Mouse (Mus musculus) retina, postnatal 1 day (tissue): ENCODE data around the gene Ric8a.
A peak's percentile ranks its signal among the peaks of the same experiment; 100 is the strongest.

ENCODE experiments used
- DNase-seq: peaks from one replicate; pipeline ENCODE4 v3.0.0-alpha.2; 2012

Ric8a gene

DNA sequence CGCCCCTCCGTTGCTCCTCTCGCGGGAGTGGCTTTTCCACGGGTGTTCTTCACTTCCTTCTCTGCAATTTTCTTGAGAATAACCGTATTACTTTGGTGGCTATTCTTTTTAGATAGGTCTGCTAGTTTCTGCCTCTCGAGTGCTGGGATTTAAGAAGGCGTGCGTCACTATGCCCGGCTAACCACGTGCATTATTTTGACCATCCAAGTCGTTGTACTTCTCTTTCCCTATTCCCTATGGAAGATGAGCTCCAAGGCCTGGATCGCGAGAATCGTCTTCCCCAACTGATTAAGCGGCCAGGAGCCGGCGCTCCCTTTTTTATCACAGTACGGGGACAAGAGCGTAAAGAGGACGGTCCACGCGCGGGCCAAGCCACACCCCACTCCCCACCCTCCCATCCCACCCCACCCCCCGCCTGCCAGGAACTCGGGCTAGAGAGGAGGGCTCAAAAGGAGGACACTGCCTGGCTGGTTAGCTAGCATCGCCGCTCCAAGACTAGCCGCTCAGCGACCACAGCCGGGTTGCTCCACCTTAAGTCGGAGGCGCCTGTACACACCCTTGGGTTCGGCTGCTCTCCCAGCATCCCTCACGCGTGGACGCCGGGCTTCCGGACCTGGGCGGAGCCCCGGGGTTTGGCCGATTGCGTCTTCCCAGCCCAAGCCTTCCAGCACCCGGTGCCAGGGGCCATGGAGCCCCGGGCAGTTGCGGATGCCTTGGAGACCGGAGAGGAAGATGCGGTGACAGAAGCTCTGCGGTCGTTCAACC, at the start of gene Ric8a:
Gene Ric8a, plus strand, starts transcription at position 173 of the 765 bp plus-strand sequence.
- DNase-seq = peak; percentile 86

DNA sequence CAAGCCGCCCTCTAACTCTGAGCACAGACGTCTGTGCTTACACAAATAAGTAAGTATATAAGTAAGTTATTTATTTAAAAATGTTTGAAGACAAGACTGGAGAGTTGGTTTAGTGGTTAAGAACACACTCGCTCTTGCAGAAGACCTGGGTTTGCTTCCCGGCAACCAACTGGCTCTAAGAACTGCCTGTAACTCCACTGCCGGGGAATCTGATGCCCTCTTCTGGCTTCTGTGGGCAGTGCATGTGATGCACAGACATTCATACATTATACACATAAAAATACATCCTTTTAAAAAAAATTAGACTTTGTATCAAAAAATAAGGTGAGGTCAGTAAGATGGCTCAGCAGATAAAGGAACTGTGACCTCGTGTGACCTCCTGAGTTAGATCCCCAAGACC, 46.3 kb upstream of the Ric8a start:
- no peak for DNase-seq

DNA sequence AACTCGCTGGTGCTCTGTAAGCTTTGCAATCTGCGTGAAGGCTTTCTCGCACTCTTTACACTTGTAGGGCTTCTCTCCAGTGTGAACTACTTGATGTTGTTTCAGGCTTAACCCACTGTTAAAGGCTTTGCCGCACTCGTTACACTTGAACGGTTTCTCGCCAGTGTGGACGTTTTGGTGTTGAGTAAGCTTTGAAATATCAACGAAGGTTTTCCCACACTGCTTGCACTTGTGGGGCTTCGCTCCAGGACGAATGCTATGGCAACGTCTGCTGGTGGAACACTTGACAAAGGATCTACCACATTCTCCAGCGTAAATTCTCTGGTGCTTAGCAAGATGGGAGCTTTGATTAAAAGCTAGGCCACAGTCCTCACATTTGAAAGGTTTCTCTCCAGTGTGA, 45.0 kb upstream of the Ric8a start:
- no peak for DNase-seq

DNA sequence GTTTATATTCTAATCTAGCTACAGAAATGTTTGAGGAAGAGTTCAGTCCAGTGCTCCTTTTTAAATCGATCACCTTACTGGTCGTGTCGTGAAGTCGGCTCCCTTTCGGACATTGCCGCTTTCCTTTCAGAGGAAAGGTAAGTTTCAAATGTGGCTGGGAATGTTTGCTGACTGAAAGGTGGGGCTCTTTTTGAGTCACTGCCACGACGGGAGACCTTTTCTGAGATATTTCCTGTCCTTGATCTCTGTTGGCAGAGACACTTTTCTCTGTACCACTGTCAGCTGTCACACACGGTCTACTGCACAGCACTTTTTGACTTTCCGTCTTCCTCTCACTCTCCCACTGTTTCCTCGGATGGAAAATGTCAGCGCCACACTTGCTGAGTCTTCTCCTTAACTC, 43.9 kb upstream of the Ric8a start:
- DNase-seq = no peak

DNA sequence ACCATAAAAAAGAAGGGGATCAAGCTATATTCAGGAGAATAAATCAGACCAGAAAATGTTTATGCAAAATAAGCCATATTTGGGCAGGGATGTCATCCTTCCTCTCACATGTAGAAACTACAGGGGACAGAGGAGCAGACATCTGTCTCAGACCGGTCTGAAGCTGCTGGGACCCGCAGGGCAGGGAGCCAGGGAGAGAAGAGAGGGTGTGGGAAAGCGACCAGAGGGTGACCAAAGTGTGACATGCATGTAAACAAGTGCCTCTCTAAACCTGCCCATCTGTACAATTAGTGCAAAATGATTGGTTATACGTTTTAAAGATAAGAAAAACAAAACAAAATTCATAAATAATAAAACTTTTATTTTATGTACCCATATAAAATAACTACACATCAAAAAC, 36.6 kb upstream of the Ric8a start:
- peak; percentile 20 for DNase-seq

DNA sequence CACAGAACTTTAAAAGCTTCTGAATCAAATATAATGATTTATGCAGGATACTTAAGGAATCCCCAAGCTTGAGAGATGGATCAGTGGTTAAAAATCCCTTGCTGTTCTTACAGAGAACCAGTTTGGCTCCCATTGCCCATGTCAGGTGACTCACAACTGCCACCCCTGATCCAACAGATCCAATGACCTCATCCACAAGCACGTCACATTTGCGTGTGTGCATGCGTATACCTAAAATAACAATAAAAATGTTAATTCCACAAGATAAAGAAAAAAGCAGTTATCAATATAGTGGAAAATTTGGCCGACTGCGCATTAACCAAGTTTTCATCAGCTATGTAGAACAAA, 35.5 kb upstream of the Ric8a start:
- DNase-seq = no peak

DNA sequence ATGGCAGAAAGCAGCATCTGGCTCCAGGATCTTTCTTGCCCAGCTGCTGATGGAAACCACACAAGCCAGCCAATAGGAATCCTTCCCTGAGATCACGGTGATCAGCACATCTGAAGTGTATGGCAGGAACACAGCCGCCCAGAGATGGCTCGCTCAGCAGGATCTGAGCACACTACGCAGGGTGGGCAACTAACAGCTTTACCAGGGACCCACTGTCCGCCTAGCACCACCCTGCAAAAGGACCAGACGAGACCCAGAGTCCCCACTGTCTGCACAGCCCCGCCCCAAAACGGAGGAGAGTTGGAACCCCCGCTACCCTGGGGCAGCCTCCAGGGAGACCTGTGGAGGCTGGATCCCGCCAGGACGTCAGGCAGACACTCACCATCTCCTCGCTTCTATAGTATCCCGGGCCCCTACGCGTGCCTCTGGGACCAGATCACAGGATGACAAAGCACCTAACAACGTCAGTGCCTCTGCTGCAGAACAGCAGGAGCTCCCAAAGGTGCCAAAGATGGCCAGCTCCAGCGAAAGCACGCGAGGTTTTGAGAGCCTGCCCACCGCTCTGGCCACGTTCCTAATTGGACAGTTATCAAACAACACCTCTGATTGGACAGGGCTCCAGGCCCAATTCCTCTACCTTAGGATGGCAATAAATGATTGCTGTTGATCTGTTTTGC, 35.0 kb upstream of the Ric8a start, which contains the start of gene Zfp941:
Gene Zfp941, minus strand, starts transcription at position 526 of the 677 bp plus-strand sequence.
- DNase-seq = peak; percentile 80

DNA sequence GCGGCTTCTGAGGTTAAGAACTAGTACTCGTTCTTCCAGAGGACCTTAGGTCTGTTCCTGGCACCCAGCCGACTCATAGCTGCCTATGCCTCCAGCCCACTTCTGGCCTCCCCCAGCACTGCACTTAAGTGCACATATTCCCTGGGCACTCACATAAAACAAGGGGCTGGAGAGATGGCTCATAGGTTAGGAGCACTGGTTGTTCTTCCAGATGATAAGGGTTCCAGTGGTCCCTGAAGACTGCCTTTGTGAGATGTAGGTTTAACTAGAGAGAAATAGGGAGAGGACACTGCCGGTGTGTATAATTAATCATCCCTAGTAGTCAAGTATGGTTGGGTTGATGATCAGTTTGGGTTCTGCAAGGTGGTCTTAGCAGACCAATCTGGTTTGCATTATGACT, 34.0 kb upstream of the Ric8a start:
- no peak for DNase-seq

DNA sequence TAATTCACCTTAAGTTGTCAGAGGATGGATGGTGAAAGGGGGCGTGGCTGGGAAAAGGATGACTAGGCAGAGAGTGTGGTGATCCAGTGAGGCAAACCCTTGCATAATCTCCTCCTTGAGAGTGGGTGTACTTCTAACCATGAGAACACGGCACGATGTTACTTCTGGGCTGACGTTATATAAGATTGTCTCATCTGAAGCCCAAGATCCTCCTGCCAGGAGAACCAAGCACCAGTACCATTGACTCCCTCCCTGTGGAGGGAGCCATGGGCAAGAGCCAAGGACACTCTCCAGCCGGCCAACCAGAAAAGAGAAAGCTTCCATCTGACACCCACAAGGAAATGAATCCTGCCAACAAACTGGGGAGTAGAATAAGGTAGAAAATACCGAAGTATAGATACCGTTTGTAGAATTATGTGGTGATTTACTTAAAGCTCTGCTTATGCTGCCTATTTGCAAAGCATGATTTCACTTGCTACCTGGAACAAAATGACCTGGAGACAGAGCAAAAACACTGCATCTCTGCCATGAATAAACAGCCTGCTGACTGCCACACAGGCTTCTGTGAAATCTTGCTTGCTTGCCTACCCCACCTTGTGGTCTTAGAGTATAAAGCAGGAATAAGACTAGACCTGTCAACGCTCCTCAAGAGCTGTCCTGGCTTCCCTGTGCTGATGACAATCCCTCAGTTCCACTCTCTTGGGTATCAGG, 28.4 kb upstream of the Ric8a start:
- DNase-seq = peak; percentile 51

DNA sequence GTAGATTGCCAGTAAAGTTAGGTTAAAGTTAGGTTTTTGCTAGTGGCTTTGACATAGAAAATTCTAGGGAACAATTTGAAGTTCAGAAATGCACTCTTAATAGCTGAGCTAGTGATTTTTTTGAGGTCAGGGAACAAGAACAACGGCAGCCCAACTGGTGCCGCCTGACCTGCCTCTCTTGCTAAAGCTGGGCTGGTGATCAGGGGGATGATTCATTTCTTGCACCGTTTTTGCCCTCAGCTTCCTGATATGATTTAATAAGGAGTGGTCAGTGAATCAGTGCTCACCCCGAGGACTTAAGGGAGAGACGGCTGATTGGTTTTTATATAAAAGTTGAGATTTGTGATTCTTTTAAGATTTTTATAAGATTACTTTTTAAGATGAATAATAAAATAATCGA, 25.3 kb upstream of the Ric8a start:
- DNase-seq = no peak

DNA sequence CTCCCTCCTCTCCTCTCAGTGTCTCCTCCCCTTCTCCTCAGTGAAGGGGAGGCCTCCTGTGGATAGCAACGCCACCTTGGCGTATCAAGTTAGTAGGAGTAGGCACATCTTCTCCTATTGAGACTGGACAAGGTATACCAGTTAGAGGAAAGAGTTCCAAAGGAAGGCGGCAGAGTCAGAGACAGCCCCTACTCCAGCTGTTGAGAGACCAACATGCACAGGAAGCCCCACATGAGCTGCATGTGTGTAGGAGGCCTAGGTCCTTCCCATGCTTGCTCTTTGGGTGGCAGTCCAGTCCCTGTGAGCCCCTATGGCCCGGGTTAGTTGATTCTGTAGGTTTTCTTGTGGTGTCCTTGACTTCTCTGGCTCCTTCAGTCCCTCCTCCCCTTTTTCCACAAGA, 23.4 kb upstream of the Ric8a start:
- DNase-seq = no peak

DNA sequence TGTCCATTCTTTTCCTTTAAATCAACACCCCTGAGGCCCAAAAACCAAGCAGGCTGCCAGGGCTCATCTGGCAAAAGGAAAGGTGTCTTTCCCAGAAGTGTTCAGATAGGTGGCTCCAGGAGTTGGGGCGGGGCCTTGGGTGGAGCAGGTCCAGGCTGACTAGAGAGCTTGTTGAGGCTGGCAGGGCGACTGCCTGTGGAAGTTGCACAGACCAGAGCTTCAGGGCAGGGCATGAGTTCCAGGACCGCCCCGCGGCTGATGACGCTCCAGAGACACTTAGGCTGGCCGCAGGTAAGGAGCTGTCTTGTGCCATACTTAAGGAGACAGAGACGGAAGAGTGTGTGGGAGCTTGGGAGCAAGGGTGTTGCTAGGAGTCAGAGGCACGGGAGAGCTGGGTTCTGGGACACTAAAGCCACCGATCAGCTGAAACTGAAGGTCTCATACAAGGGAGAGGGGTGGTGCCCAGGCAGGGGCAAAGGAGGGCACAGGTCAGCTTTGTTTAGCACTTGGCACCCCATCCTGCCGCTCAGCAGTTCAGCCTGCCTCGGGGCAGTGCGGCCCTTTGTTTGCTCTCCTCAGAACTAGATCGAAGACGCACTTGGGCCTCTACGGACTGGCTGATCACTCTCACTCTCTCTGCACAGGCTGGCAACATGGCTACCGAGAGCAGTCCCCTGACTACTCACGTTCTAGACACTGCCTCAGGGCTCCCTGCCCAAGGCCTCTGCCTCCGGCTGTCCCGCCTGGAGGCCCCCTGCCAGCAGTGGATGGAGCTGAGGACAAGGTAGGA, 21.6 kb upstream of the Ric8a start, which contains the start of gene Urah:
Gene Urah, plus strand, starts transcription at position 51 of the 790 bp plus-strand sequence.
- DNase-seq = no peak

DNA sequence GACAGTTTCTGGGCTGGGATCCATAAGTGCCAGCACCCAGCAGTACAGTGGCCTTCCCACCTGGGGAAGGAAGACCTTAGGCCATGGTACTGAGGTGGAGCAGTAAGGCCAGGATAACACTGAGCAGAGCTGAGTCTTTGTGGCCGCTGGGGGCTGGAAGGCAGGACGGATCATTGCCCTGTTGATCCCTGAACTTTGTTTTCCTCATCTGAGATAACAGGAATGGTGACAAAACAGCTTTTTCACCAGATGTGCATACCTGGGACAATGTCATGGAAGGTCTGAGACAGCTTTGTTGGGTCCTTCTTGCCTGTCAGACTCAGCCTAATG, 21.0 kb upstream of the Ric8a start:
- no peak for DNase-seq

DNA sequence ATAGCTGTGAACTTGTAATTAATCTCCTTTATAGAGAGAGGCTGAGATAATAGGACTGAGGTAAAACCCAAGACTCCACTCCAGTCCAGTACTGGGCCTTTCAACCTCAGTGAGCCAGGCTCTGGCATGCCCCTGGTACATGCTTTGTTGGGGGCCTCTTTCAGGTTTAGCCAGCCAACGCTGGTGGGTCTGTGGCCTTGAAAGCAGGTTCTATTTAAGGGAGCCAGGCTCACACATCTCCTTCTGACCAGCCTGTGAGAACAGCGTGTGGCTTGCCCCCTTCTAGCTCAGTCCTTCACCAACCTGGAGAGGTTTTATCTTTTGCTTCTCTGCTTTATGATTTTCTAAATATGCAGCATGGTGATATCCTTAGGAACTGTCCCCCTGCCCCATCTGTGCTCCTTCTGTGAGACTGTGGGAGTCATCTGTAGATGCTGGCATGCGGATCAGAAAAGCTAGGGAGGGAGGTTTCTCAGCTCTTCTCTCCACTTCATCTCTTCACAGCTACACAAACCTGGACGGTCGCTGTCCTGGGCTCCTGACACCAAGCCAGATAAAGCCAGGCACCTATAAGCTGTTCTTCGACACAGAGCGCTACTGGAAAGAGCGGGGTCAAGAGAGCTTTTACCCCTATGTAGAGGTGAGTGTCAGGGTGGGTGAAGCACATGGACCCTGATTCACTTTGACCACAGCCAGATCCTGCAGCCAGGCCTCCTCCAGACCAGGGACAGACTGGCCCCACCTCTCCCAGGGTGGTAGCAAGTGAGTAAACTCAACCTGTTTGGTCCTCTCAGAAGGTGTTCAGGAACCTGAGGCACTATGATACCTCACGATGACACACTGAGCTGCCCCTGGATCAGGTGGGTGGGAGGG, 20.3 kb upstream of the Ric8a start:
- DNase-seq = no peak

DNA sequence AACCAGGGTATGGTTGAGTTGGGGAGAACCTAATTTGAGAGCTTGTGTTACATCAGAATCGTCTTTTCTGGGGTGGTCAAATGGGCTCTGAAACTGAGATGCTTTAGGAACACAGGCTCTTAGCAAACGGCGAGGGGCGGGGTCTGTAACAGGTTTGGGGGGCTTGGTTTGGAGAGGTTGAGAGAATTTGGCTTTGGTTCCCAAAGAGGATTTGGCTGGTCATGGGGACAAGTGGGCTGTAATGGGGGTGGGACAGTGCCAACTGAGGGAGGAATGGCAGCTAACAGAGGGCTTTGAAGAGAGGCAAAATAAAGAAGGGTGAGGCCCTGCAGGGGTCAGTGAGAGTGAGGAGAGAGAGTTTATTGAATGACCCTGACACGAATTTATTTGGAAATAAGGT, 17.2 kb upstream of the Ric8a start:
- no peak for DNase-seq

DNA sequence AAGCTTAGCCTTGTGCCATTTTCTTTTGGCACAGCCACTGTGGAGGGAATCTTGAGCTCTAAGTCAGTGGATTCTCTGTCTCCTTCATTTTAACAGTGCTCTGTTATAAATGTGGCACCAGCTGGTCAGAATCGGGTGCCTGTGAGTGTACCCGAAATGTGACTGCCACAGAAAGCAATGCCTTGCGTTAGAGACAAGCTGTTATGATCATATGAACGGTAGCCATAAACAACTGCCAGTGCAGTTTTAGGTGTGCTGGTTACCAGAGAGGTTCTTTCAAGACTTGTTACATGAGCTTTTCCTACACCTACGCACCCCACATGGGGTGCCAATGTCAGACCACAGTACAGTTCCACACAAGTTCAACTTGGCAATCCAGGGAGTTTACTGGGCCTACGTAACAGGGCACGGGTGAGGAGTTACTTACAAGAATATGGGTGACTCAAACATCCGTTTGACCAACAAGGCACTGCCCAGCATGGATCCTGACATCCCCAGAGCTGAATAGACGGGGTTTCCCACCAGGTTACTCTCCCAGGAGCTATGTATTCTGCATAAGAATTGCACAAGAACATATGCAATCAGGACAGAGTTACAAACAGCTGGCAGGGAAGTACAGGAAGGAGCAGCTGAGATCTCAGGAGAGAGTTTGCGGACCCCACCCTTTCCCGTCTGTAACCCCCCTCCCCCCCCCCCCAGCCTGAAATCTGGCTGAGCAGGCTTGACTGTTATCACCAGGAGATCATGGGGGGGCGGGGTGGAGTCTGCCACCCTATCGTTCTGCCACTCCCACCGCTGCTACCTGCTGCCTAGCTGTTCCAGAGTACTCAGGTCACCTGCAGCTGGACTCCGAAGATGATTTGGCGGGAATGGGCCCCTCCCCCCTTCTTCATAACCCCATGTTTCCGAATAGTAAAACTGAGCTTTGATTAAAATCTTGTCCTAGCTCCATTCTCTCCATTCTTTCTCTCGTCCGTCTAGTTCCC, 15.7 kb upstream of the Ric8a start:
- no peak for DNase-seq

DNA sequence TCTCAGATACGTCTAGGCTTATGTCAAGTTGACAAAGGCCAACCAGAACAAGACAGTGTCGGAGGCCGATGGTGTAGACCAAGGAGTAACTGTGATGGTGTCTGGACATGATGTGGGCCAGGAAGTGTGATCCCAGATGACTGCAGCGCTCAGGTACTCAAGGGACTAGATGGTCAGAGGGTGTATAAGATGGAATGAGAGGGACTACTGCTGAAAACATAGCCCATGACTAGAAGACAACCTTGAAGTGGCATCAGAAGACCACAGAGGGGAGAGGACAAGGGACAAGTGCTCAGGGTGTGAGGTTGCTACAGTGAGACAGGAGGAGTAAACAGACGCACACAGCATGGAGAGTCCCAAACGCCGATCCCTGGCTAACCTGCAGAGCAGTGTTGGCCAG, 13.0 kb upstream of the Ric8a start:
- DNase-seq = no peak

DNA sequence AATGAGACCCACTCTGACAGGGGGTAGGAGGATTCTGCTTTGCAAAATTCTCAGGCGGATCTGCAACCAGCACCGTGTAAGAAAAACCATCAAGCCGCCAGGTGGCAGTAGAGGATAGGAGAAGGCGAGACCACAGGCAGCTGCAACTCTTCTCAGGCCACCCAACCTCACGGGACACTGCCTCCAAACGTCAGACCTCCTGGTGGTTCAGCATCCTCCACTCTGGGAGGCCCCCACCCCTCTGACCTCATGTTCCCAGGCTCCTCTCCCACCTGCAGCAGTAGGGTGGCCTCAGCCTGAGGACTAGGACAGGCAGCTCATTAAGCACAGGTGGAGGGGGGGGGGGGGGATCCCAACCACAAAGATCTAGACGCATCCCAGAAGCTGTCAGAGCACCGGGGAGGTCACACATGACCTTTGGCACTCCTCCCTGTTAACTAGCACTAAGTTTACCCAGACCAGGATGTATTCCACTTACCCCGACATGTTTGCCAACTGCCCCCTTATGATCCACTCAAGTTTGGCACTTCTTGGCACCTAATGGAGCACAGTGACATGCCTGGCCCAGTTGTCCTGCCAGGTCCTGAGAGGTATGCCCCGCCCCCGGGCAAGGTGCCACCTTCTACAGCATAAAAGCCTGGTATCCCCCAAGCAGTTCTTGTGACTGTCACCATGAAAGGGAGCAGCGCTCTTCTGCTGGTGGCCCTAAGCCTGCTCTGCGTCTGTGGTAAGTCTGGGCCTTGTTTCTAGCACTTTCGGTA, 11.7 kb upstream of the Ric8a start, which contains the start of gene Scgb1c1:
Gene Scgb1c1, plus strand, starts transcription at position 643 of the 761 bp plus-strand sequence.
- DNase-seq = peak; percentile 91

DNA sequence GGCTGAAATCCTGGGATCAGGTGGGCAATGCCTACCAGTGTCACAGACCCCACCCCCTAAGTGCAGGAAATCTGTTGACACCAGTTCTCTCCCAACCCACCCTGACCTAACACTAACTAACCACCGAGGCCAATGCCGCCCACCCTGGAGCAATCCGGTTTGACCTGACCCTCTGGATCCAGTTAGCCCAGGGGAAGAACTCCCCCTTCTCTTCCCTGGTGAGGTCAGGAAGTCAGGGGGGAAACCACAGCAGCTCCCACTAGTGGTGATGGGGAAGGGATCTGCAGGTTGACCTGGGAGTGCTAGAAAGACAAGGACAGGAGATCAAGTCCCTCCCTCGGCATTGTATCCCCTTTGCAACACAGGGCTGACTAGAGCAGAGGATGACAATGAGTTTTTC, 11.1 kb upstream of the Ric8a start:
- no peak for DNase-seq

DNA sequence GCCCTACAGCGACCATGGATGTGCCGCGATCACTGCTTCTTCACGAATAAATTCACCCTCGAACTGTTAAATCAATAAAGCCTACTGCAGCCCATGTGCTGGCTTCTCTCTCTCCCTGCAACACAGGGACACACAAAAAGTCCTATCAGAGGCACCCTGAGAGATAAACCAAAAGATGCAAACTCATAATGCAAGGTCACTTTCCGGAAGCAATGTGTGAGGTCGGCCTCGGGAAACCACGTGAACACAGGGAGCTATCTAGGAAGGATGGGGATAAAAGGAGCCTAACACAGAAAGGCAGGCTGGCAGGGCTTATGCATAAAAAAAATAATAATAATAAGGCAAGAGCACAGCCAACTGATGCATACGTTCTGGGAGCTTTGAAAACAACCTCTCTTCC, 10.1 kb upstream of the Ric8a start:
- no peak for DNase-seq
